Mouse (Mus musculus) myocyte (in vitro differentiated cells): Measurements from ENCODE around the gene Morn1.
A peak's percentile ranks its signal among the peaks of the same experiment; 100 is the strongest.

ENCODE experiments used
- POLR2A ChIP-seq: IDR thresholded peaks from one replicate; pipeline ENCODE4 v1.6.1; 2011; ENCODE audit warnings: low read depth, mild to moderate bottlenecking, control low read depth, moderate library complexity; ENCODE audit not compliant: insufficient read length
- TCF12 ChIP-seq: IDR thresholded peaks from one replicate; pipeline ENCODE4 v1.6.1; 2011; ENCODE audit warnings: mild to moderate bottlenecking, control low read depth; ENCODE audit not compliant: poor library complexity, insufficient read depth, severe bottlenecking
- USF1 ChIP-seq: IDR thresholded peaks from one replicate; pipeline ENCODE4 v1.6.1; 2011; ENCODE audit warnings: low read depth, mild to moderate bottlenecking, control low read depth, moderate library complexity

GRCm38 (mm10) chr4:155171961-155172533 is 85.7 kb downstream of the Morn1 start:
- TF ChIP-seq POLR2A (peak; percentile 1), TCF12 (no peak), USF1 (no peak)
